Mouse (Mus musculus) heart, postnatal 0 days (tissue): Measurements from ENCODE around the gene Ankrd39.

Source experiments
- CTCF ChIP-seq: IDR thresholded peaks from 2 replicates; pipeline ENCODE4 v1.5.1; 2016; ENCODE audit warnings: antibody characterized with exemption, control low read depth, low read depth
- EP300 ChIP-seq: IDR thresholded peaks from 2 replicates; pipeline ENCODE4 v1.6.1; 2016; ENCODE audit warnings: antibody characterized with exemption, low read depth

GRCm38 (mm10) chr1:36573524-36573923, 26.3 kb upstream of the Ankrd39 start:
- TF ChIP-seq CTCF (no peak), EP300 (no peak)
